Mouse (Mus musculus): Measurements from ENCODE around the gene Phactr1.

GRCm38 (mm10) chr13:42839358-42839757, 158.9 kb downstream of the Phactr1 start:
- TF ChIP-seq GATA1 (IDR thresholded peaks at IDR 0.05; ENCODE audit: low read length): no peak
- TF ChIP-seq TAL1 (IDR thresholded peaks at IDR 0.05; ENCODE audit: low read length): no peak

Data from erythroblast, embryonic 14.5 days (primary cell).